Mouse (Mus musculus): Measurements from ENCODE around the gene Aldh1a3.

The Aldh1a3 gene

DNA sequence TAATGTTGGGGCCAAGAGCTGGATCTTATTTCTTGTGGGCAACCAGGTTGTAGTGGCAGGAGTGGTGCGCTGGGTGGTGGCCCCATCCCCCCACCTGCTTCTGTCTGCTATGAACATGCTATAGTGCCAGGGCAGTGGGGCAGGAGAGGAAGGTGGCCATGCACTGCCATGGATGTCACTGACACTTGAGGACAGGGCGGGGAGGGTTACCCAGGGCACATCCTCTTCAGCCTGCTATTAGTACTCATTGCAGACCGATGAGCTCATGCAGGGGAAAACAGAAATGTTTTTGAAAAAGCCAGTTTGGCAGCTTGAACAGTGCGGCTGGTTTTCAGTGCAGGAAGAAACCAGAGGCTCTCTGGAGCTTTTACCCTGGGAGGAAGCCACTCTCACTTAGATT lies 10.5 kb downstream of the Aldh1a3 start:
- DNase-seq = no peak

DNA sequence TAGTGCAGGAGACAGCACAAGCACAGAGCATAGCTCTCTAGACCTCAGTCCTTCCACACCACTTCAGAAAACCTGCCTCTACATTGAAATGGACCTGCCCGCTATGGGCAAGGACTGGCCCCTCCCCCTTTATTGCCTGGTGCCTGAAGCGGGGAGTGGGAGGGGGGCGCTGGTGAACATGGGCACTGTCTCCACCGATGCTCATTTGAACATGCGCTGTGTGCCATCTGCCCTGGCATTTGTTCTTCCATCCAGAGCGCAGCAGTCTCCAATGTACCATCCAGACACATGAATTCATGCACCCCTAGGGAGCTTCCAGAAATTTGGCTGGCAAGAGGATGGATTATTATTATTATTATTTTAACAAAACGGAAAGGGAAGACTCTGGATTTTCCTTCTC lies 14.2 kb downstream of the Aldh1a3 start:
- DNase-seq = no peak

DNA sequence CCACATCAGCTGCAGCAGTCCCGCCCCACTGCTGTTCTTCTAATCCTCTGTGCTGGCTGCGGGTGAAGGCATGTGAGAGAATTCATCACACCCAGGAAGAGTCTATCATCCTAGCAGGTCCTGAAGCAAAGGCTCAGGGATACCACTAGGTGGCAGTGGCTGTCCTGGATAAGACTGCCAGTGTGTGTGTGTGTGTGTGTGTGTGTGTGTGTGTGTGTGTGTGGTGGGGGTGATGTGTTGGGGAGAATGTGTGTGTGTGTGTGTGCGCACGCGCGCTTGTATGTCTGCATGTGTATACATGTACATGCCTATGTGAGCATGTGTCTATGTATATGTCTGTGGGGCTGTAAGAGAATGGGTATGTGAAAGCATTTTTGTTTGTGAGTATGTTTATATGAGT lies 17.9 kb downstream of the Aldh1a3 start:
- no peak for DNase-seq

DNA sequence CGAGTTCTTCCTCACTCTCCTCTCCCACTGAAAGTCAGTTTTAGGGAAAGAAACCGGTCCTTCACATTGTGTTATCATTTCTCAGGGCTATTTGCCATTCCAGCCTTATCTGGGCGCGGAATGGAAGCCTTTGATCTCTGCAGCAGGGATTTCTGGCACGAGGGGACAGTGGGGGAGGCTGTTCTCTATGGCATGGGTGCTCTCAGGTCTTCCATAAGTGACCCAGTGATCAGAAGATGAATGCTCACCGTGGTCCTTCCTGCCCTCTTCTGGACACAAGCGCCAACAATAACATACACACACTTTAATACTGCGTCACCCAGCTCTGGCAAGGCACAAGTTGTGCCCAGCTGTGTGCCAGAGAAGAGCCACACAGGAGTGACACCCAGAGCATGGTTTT lies 20.3 kb downstream of the Aldh1a3 start:
- no peak for DNase-seq

DNA sequence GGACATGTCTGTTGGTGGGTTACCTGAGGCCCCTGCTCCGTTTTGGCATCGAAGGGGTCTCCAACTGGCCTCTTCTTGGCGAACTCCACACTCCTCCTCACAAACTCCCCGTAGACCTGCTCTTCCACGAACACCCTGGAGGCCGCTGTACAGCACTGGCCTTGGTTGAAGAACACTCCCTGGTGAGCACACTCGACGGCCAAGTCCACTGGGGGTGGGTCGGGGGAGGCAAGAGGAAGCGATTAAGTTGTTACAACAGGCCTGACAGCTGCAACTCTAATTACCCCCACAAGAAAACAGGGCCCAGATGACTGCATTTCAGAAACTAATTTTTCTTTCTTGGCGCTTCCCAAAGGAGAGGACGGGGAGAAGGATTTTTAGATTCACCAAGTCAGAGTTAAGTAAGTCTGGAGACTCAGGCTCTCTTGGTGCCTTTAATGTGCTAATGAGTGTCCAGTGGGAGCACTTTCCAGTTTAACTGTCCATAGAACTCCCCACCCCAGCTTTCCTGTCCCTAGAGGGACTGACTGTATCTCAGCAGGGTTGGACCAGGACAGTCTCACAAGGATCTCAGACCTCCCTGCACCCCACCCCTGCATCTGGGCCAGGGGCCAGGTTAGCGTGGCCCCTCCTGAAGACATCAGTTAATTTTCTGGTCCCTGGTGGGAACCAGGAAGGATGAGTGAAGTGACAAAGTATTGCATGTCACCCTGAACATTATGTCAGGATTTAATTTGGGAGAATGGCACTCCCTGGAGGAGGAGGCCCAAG lies 21.2 kb downstream of the Aldh1a3 start:
- DNase-seq = no peak

DNA sequence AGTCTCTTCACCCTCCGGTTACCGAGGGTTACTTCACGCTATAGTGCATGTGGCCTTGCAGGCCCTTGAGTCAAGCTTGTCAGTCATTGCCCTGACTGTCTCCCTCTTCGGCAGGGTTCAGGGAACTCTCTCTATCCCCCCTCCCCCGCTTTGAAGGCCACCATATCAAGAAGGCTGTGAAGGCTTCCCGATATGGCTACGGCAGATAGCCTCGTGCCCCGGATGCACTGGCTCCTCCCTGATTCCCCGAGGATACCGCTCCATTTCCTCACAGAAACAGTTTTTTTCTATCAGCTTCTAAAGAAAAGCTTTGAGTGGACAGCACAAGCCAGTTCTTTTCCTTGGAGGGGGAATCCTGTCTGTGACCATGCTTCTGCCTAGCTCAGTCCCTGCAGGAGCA lies 21.8 kb downstream of the Aldh1a3 start:
- DNase-seq = no peak

DNA sequence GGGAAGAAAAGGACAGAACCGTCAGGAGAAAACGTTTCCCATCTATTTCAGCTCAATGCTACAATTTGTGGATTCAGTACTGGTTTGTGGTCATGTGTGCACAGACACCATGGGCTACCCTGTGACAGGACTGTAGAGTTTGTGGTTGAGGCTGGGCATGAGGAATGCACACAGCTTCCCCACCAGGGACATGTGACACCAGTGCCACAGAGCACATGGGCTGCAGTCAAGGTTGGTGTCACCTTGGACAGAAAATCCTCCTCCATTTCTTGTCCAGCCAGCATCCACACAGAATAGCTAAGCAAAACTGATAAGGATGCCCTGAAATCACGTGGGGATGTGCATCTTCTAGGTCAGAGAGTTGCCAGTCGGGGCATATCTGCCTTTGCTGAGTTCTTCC lies 22.5 kb downstream of the Aldh1a3 start:
- DNase-seq = no peak

DNA sequence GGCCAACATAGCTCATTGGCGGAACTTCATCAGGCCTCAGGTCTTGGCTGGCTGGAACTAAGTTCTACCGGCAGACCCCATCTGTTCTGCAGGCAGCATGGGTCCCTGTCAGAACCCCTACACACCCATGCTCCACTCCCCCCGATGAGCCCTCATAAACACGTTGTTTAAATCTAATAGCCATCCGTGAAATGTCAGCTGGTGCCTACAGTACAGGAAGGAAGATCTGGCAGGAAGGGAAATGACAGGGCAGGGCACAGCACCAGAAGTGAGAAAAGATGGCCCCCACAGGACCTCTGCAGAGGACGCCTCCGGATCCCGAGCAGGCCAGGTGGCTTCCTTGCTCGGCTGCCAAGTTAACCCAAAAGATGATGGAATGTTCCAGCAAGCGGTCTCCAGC lies 23.2 kb downstream of the Aldh1a3 start:
- DNase-seq = no peak

DNA sequence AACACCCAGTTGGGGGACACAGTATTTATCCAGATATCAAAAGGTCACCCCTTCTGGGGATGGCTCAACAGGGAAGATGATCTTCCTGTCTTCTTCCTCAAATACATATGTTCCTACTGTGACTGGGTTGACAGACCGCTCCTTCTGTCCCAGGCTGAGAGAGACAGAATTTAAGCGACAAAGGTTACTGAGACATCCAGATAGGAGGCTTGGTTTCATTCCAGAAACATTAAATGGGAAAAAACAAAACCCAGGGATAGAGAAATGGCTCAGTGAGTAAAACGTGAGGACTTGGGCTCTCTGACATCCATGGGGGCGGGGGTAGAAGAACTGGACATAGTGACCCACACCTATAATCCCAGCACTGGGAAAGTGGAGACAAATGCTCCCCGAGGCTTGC lies 24.4 kb downstream of the Aldh1a3 start:
- no peak for DNase-seq

DNA sequence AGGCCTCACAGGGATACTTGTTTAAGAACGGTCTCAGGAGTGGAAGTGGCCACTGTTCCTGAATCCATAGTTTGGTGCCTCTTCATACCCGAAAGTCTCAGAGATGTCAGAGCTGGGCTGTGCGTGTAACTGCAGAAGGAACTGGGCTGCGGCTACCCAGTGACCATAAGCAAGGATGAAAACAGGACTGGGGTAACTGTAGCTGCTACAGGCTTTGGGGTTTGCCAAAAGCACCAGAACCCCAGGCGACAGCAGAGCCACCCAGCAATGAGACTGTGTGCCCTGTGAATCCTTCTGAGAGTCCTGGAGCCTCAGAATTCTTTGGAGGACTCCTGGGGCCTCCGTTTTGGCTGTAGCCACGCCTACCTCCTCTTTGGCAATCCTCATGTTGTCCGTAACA lies 25.7 kb downstream of the Aldh1a3 start:
- no peak for DNase-seq

DNA sequence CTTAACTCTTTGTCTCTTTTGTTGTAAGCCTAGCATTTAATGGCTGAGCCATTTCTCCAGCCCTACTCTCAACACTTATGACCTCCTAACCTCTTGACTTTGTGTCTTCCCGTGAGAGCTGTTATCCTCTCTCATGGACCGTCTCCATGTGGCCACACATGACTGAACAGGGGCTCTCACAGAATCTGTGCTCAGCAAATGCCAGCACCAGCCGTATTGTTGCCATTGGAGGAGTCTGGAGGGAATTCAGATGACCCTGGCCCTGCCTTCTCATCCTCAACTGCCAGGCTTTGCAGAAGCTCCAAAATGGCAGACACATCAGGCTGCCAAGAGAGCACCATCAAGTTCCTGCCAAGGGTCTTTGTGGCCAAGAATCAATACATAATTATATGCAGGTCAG lies 30.0 kb downstream of the Aldh1a3 start:
- DNase-seq = no peak

DNA sequence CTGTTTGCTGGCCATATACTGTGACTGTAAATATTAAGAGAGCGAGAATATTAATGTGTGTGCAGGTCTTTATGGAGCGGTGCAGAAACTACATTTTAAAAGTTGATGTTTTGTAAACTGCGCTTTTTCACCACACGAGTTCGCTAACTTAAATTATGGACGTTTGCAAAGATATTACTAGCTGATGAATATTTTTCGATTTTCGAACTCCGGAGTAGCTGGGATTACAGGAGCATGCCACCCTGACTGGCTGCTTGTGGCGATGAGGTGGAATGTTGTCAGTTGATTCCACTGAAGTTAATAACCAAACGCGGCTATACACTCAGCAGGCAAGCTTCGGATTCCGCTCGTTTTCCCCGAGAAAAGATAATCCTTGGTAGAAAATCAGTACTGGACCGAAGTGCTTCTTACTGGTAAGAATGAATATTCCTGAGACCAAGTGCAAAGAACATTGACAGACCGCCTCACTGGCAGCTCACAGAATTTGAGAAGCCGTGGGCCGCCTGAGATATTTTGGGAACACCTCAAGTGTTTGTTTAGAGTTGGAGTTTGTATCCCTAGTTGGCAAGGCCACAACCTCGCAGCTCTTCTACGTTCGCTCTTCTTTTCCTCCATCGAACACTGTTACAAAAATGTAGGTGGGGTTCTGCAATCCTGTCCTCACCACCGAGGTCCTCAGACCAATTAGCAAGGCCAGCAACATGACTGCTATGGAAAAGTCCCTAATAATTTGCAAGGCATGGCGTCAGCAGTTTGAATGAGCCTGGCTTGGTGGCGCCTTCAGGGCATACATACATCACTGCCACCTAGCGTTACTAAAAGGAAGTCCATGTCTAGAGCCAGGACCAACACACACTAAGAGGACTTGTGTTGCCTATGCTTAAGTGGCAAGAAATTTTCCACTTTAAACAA lies 38.4 kb downstream of the Aldh1a3 start:
- peak; percentile 4 to 5 for DNase-seq

DNA sequence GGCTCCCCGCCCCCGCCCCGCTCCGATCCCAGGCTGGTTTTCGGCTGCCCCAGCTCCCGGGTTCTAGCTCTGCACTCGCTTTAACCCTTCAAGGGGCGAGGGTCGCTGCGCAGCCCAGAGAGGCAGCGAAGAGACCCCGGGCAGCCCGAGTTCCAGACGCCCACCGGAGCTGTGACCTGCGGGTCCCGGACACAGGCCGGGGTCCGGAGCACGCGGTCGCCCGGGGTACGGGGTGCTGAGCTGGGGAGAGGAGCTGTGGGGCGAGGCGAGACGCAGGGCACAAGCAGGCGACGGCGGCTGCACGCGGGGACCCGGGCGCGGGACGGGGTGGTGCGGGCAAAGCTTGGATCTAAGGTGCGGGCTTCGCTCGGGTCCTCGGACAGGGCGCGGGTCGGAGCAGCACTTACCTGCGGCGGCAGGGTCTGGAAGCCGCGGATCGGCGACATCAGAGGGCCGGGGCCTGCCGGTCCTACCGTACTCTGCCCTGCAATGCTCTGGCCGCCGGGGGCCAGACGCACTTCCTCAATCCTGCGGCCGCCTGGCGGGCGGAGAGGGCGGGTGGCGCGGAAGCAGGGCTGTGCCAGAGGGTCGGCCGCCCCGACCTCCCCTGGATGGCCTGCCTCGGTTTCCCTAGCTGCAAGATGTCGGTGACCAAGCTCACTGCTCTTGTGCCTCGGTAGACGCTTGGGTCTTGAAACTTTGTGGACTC lies 39.4 kb downstream of the Aldh1a3 start, which contains the start of gene Lrrk1:
TSS of gene Lrrk1 (minus strand) at position 538 of the 709 bp plus-strand sequence.
- no peak for DNase-seq

DNA sequence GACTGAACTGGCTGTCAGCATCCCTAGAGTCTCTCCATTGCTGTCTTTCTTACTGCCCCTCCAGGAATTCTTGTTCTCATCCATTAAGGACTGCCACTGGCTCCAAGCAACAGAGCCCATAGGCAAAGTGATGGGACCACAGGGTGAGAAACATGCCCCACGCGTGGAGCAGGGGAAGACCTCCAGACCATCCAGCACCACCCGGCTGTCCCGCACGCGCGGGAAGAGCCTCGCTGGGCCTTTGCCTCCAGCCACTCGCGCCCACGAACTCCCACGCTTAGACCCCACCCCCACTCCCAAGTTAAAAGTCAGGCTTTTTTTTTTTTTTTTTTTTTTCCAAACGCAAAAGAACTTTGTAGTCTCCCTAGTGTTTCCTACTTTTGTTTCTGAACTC lies 39.9 kb downstream of the Aldh1a3 start:
- no peak for DNase-seq

DNA sequence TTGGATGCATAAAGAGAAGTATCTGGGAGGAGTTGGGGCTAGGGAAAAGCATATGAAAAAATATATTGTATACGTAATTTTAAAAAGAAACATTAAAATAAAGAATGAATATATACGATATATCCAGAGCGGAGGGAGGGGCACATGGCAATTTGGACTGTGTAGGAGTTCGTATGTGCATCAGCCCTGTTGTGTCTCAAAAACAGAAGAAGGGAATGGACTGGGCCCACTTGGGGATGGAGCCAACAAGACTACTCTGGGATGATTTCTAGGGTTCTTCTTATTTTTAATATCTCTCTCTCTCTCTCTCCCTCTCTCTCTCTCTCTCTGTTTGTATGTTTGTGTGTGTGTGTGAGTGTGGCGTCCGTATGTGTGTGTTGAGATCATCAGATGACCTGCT lies 40.9 kb downstream of the Aldh1a3 start:
- no peak for DNase-seq

DNA sequence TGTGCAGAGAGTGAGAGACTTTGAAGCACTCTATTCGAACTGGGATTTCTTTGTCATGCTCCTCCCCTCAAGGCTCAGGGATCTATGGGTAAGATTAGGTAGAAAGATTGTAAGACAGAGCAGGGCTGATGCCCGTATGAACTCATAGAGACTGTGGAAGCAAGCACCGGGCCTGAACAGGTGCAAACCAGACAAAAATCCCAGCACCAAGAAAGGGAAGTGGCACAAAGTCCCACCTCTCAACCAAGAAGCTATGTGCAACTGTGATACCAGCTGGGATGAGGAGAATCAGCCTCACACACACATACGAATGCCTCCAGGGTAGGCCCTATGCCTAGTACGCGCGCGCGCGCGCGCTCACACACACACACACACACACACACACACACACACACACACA lies 41.5 kb downstream of the Aldh1a3 start:
- DNase-seq = no peak

DNA sequence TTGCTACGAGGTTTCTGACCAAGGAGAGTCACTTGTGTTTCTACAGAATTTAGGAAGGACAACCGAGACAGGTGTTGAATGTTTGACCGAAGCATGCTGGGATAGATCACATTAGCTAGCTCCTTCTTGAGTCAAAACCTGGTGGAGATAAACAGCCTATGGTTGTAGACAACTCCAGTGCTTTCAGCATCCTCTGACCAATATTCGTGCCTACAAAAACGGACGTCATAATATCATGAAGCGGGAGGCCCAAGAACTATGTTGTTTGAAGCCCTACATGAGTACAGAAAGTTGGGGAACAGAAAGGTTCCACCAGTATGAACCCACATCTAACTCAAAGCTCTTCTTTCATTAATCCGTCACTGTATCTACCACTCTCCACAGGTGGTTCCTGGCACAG lies 42.4 kb downstream of the Aldh1a3 start:
- DNase-seq = no peak

DNA sequence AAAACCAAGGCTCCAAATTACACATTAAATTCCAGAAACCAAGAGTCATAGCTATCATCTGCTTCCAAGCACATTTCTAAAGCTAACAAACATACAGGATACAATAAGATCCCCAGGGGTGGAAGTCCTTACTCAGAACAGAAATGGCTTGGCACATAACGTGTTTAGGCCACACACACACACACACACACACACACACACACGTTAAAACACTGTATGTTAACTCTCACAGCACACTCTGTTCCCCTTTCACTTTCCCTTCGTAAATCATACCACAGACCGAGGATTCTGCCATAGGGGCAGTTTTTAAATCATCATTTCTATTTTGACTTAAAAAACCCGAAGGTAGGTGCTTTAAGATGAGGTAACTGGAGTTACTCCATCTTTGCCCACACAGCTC lies 43.1 kb downstream of the Aldh1a3 start:
- no peak for DNase-seq

DNA sequence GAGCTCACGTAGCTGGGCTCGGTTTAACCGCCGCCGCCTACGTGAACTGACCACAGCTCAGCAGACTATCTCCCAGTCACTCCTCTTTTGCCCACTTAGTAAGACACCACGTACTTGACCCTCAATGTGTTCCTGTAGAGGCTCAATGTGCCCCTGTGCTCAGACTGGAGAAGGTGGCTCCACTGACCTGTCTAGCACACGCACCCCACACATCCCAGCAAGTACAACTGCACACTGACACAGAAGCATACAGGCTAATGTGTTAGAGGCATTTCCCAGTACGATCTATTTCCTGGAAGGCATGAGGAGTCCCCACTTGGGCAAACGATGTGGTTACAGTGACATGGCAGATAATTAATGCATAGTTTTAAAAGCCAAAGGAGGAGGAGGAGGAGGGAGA lies 50.8 kb downstream of the Aldh1a3 start:
- no peak for DNase-seq

DNA sequence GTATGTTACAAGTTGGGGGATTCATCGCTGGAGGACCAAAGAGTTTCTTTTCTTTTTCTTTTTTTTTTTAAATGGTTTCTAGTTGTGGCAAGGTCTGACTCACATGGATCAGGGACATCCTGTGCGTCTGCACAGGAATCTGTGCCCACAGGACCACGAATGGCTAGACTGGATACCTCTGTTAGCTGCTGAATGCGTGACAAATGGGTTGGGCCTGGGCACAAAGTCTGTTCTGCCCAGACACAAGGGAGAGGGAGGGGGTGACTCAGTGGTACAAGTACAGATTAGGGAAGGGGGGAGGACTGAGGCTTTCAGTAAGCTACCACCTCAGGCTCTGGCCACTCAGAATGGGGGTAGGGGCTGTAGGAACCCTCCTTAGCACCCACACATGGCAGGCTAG lies 51.6 kb downstream of the Aldh1a3 start:
- no peak for DNase-seq

DNA sequence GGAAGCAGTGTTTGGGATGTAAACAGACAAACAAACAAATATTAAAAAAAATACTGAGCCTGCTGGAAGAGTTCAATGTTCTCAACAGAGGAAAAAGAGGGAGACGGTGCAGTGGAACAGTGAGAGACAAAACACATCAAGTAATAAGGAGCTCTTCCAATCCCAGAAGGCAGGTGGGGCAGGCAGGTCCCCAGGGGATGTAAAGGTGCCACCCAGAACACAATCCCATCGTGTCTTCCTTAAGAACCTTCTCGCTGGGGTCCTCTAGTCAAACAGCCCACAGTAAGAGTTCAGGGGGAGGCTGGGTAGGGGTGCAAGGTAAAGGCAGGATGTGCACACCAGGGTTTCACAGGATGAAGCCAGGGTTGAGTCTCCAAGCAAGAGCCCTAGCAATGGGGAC lies 53.9 kb downstream of the Aldh1a3 start:
- no peak for DNase-seq

DNA sequence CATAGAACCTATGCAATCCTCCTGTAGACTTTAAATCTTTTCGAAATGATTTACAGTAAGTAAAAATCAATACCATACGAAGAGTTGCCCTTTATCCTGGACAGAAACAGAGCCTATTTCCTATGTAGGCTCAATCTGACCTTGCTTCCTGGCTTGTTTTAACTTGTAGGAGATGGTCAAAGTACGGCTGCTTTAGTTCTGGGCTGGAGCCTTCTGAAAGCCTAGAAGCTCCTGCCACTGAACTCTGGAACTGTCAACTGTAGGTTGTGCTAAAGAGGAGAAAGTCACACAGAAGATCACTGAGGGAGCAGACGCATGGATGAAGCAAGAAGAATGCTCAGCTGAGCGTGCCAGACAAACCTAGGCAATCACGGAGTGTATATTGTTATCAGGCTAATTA lies 56.3 kb downstream of the Aldh1a3 start:
- DNase-seq = no peak

DNA sequence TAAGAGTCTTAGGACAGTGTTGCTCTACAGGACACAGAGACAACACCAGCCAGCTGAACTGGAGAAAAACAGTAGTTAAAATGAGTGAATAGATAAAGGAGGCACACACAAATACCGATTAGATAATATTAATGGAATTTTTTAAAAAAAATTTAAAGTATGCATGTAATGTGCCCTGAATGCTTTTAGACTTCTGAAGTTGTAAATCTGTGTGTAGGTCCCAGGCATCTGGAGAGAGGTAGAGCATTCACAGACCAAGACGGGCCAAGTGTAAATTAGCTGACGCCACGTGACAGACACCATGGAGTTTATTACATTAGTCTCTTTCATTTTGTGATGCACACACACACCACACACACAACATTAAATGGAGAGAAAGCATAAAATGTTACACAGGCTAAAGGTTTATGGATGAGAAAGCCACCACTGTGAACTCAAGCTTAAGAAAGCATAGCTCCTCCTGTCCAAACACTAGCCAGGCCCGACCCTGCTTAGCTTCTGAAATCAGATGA lies 57.3 kb downstream of the Aldh1a3 start:
- no peak for DNase-seq
